Mouse (Mus musculus): ENCODE measurements around the gene Gsdma2. TPM values are rescaled to one million over a fixed set of nuclear protein-coding genes. Genes with fewer than 3 reads are reported as not detected.

Gsdma2 gene
- polyA plus RNA-seq (2014; fragmentation: Illumina TruSeq; extraction: RNeasy Lipid Tissue Mini Kit (QIAGEN cat#74804); ENCODE audit: low replicate concordance), result 0.71 TPM

DNA sequence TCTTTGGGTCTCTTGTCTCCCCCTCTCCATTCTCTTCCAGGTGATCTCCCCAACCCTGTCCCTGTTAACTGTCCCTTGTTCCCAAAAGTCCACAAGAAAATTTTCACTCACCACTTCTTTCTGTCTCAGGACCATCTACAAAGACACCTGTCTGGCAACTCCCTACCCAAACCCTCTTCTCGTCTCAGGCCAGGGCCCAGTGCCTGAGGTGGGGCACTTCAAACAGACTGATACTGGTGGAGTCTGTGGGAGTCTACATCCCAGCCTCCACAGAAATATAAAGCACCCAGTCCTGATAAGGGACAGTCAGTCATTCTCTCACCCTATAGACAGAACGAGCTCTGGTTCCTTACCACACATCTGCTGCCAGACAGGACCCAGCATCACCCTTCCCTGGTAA is at the start of gene Gsdma2:
TSS of gene Gsdma2 (plus strand) at position 301 of the 400 bp plus-strand sequence.

DNA sequence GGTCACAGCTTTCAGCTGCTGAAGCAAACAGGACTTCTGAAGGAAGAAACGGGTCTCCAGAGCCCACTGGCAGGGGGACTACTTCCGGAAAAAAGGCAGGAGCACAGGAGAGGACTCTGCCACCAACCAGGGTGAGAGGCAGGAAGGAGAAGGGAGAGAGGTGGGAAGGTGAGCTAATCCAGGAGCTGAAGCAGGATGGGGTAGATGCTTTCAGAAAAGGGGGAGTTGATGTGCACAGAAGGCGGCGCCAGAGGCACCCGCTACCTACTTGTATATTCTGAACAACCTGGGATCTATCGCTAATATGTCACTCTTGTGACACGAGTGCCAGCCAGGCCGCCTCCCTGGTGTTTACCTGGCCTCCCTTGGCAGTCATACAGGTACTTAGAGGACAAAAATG is 48.6 kb upstream of the Gsdma2 start, which contains the start of gene Lrrc3c:
TSS of gene Lrrc3c (plus strand) at position 301 of the 400 bp plus-strand sequence.

DNA sequence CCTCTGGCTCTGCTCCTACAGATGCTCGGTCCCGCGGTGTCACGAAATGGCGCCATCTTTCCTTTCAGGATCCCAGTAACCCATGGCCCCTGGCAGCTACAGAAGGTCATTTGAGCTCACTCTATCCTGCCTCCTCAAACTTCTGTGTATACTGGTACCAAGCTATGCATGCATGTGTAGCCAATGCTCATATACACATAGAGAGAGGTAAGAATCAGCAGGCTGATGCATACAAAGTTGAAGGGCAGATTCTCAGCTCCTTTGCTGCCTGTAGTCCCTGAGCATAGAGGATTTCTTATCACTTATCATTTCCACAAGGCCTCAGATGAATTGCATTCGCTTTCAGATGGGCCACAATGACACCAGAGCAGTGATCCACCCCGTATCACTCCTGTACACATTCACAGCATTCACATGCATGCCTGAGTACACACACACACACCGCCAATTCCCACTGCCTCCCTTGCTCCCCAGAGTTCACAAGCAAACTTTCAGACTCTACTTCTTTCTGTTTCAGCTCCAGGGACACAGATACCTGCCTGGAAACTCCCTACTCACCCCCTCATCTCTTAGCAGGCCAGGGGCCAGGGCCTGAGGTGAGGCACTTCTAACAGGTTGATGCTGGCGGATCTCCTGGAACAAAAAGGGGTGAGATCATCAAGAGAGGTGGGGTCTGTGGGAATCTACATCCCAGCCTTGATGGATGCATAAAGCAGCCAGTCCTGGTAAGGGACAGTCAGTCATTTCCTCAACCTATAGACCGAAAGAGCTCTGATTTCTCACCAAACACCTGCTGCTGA is 20.7 kb upstream of the Gsdma2 start, which contains the start of the genes Gm12355 and Gsdma3:
TSS of gene Gm12355 (minus strand) at position 51 of the 800 bp plus-strand sequence.
TSS of gene Gsdma3 (plus strand) at position 750 of the 800 bp plus-strand sequence.

DNA sequence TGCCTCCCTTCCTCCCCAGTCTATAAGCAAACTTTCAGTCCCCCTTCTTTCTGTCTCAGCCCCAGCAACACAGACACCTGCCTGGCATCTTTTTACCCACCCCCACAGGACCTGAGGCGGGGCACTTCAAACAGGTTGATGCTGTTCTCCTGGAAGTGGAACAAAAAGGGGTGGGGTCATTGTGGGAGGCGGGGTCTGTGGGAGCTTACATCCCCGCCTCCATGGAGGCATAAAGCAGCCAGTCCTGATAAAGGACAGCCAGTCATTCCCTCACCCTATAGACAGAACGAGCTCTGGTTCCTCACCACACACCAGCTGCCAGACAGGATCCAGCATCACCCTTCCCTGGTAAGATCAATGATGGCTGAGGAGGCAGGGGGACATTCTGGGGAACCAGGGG is 17.5 kb downstream of the Gsdma2 start, which contains the start of gene Gsdma:
TSS of gene Gsdma (plus strand) at position 261 of the 400 bp plus-strand sequence.

DNA sequence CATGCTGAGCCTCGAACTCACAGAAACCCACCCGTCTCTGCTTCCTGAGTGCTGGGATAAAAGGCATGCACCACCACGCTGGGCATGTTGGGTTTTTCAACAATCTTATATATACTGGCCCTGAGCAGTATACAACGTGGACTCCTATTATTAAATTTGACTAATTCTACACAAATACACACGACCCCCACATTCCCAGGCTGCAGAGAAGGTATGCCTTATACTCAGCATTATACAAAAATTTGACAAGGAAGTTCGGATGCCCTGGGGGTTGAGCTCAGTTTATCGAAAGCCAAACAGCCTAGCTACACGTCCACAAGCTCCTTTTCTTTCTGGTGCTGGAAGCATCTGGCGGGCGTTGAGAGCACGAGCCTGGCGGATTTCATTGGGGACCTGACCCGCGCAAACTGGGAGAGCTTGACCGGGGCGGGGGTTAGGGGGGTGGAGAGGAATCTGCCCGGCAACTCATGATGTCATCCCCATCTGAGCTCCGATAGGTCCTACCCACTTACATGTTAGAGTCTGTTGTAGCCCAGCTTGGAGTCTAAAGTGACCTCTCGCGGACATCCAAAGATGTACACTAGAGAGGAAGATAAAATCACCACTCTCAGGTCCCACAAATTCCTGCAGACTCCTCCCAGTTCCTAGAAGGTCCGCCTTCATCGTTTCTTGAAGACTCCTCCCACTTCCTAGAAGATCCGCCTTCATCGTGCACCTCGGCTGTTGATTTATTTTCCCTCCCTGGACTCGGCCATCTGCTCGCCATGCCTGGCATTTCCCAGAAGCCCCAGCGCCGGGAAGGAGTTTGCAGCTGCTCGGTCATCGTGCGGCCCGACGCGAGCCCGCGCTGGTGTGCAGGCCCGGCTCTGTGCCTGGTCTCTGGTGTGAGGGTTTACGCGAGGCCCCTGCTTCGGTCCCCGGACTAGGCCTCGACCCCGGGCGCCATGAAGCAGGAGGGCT is 35.5 kb downstream of the Gsdma2 start, which contains the start of gene Psmd3:
TSS of gene Psmd3 (plus strand) at position 769 of the 960 bp plus-strand sequence.

DNA sequence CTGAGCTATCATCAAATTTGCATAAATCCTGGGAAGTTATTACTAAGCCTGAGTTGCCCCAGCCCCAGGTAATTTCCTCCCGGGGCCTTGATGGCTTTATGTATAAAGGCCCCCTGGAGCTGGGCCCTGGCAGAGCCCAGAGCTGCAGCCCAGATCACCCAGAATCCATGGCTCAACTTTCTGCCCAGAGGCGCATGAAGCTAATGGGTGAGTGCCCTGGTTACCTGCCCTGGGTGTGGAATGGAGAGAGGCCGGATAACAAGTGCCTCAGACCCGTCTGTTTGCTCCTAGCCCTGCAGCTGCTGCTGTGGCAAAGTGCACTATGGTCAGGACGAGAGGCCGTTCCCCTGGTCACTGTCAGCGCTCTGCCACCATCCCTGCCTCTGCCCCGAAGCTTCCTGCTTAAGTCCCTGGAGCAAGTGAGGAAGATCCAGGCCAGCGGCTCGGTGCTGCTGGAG is 54.7 kb downstream of the Gsdma2 start, which contains the start of gene Csf3:
TSS of gene Csf3 (plus strand) at position 51 of the 458 bp plus-strand sequence.

Other genes with a start within 250 kb of the Gsdma2 start
- not detected for gene Pgap3, start 246.3 kb upstream of the Gsdma2 start, polyA plus RNA-seq (2014; fragmentation: Illumina TruSeq; extraction: RNeasy Lipid Tissue Mini Kit (QIAGEN cat#74804); ENCODE audit: low replicate concordance)
- 2.1 TPM for gene Erbb2, start 234.3 kb upstream of the Gsdma2 start, polyA plus RNA-seq (2014; fragmentation: Illumina TruSeq; extraction: RNeasy Lipid Tissue Mini Kit (QIAGEN cat#74804); ENCODE audit: low replicate concordance)
- 31.8 TPM for gene Mien1, start 207.8 kb upstream of the Gsdma2 start, polyA plus RNA-seq (2014; fragmentation: Illumina TruSeq; extraction: RNeasy Lipid Tissue Mini Kit (QIAGEN cat#74804); ENCODE audit: low replicate concordance)
- 2.2 TPM for gene Grb7, start 200.4 kb upstream of the Gsdma2 start, polyA plus RNA-seq (2014; fragmentation: Illumina TruSeq; extraction: RNeasy Lipid Tissue Mini Kit (QIAGEN cat#74804); ENCODE audit: low replicate concordance)
- gene Ikzf3, start 100.7 kb upstream of the Gsdma2 start, polyA plus RNA-seq (2014; fragmentation: Illumina TruSeq; extraction: RNeasy Lipid Tissue Mini Kit (QIAGEN cat#74804); ENCODE audit: low replicate concordance), result 5.1 TPM
- 1.0 TPM for gene Zpbp2, start 95.7 kb upstream of the Gsdma2 start, polyA plus RNA-seq (2014; fragmentation: Illumina TruSeq; extraction: RNeasy Lipid Tissue Mini Kit (QIAGEN cat#74804); ENCODE audit: low replicate concordance)
- 5.3 TPM for gene Ormdl3, start 59.4 kb upstream of the Gsdma2 start, polyA plus RNA-seq (2014; fragmentation: Illumina TruSeq; extraction: RNeasy Lipid Tissue Mini Kit (QIAGEN cat#74804); ENCODE audit: low replicate concordance)
- not detected for gene Lrrc3c, start 48.5 kb upstream of the Gsdma2 start, polyA plus RNA-seq (2014; fragmentation: Illumina TruSeq; extraction: RNeasy Lipid Tissue Mini Kit (QIAGEN cat#74804); ENCODE audit: low replicate concordance)
- gene Gm12355, start 21.1 kb upstream of the Gsdma2 start, polyA plus RNA-seq (2014; fragmentation: Illumina TruSeq; extraction: RNeasy Lipid Tissue Mini Kit (QIAGEN cat#74804); ENCODE audit: low replicate concordance), result not detected
- not detected for gene Gsdma3, start 20.4 kb upstream of the Gsdma2 start, polyA plus RNA-seq (2014; fragmentation: Illumina TruSeq; extraction: RNeasy Lipid Tissue Mini Kit (QIAGEN cat#74804); ENCODE audit: low replicate concordance)
- 0.33 TPM for gene Gsdma, start 17.6 kb downstream of the Gsdma2 start, polyA plus RNA-seq (2014; fragmentation: Illumina TruSeq; extraction: RNeasy Lipid Tissue Mini Kit (QIAGEN cat#74804); ENCODE audit: low replicate concordance)
- 9.9 TPM for gene Psmd3, start 35.8 kb downstream of the Gsdma2 start, polyA plus RNA-seq (2014; fragmentation: Illumina TruSeq; extraction: RNeasy Lipid Tissue Mini Kit (QIAGEN cat#74804); ENCODE audit: low replicate concordance)
- not detected for gene Csf3, start 54.5 kb downstream of the Gsdma2 start, polyA plus RNA-seq (2014; fragmentation: Illumina TruSeq; extraction: RNeasy Lipid Tissue Mini Kit (QIAGEN cat#74804); ENCODE audit: low replicate concordance)
- gene Med24, start 82.7 kb downstream of the Gsdma2 start, polyA plus RNA-seq (2014; fragmentation: Illumina TruSeq; extraction: RNeasy Lipid Tissue Mini Kit (QIAGEN cat#74804); ENCODE audit: low replicate concordance), result 0.97 TPM
- 3.7 TPM for gene Thra, start 93.9 kb downstream of the Gsdma2 start, polyA plus RNA-seq (2014; fragmentation: Illumina TruSeq; extraction: RNeasy Lipid Tissue Mini Kit (QIAGEN cat#74804); ENCODE audit: low replicate concordance)
- gene Nr1d1, start 128.6 kb downstream of the Gsdma2 start, polyA plus RNA-seq (2014; fragmentation: Illumina TruSeq; extraction: RNeasy Lipid Tissue Mini Kit (QIAGEN cat#74804); ENCODE audit: low replicate concordance), result 3.0 TPM
- 71.9 TPM for gene Msl1, start 148.8 kb downstream of the Gsdma2 start, polyA plus RNA-seq (2014; fragmentation: Illumina TruSeq; extraction: RNeasy Lipid Tissue Mini Kit (QIAGEN cat#74804); ENCODE audit: low replicate concordance)
- gene Casc3, start 158.1 kb downstream of the Gsdma2 start, polyA plus RNA-seq (2014; fragmentation: Illumina TruSeq; extraction: RNeasy Lipid Tissue Mini Kit (QIAGEN cat#74804); ENCODE audit: low replicate concordance), result 18.7 TPM
- 4.2 TPM for gene Rapgefl1, start 190.0 kb downstream of the Gsdma2 start, polyA plus RNA-seq (2014; fragmentation: Illumina TruSeq; extraction: RNeasy Lipid Tissue Mini Kit (QIAGEN cat#74804); ENCODE audit: low replicate concordance)
- gene Wipf2, start 216.9 kb downstream of the Gsdma2 start, polyA plus RNA-seq (2014; fragmentation: Illumina TruSeq; extraction: RNeasy Lipid Tissue Mini Kit (QIAGEN cat#74804); ENCODE audit: low replicate concordance), result 19.3 TPM

Data from small intestine, adult 10 weeks (tissue).